Mouse (Mus musculus): Measurements from ENCODE around the gene Rpl10a.
"Not testable (repeated sequence)": the region's sequence is repeated elsewhere in the genome, so short reads cannot be mapped to it uniquely, and the experiment has no call there.

Gene Rpl10a

GRCm38 (mm10) chr17:28308297-28309195, 19.7 kb upstream of the Rpl10a start:
- peak; percentile 93 for DNase-seq (ENCODE audit: low spot score)

DNA sequence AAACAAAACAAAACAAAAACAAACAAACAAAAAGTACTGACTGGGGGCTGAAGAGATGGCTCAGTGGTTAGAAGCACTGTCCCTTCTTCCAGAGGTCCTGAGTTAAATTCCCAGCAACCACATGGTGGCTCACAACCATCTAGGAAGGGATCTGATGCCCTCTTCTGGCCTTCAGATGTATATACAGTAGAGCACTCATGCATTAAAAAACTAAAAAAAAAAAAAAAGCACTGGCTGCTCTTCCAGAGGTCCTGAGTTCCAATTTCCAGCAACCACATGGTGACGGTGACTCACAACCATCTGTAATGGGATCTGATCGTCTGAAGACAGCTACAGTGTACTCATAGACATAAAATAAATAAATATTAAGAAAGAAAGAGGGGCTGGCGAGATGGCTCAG, 17.4 kb upstream of the Rpl10a start:
- DNase-seq (ENCODE audit: low spot score): no peak

DNA sequence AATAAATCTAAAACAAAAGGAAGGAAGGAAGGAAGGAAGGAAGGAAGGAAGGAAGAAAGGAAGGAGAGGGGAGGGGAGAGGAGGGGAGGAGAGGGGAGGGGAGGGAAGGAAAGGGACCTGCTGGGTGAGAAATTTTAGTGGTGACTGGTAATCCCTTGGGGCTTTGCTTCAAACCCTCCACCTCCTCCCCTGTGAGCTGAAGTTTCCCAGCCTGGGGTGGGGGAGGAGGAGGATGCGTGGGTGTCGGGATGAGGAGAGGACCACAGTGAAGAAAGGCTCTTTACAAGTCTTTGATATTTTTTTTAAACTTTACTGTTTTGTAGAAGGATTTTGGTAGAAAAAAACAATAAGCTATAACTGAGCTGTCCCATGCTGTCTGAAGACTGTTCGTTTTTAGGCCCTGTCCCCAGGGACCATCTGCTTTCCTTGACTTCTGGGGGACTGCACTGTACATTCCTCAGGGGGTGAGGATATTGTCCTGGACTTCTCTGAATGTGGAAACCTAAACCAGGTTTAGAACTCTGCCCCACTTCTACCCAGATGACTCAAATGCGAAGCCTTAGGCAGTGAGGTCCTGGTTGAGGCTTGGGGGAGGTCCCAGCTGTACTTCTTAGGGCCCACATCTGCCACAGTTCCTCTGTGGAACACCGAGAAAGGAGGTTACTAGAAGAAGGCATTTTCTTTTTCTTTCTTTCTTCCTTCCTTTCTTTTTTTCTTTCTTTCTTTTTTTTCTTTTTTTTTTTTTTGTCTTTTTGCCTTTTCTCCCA, 16.7 kb upstream of the Rpl10a start:
- DNase-seq (ENCODE audit: low spot score): no peak

DNA sequence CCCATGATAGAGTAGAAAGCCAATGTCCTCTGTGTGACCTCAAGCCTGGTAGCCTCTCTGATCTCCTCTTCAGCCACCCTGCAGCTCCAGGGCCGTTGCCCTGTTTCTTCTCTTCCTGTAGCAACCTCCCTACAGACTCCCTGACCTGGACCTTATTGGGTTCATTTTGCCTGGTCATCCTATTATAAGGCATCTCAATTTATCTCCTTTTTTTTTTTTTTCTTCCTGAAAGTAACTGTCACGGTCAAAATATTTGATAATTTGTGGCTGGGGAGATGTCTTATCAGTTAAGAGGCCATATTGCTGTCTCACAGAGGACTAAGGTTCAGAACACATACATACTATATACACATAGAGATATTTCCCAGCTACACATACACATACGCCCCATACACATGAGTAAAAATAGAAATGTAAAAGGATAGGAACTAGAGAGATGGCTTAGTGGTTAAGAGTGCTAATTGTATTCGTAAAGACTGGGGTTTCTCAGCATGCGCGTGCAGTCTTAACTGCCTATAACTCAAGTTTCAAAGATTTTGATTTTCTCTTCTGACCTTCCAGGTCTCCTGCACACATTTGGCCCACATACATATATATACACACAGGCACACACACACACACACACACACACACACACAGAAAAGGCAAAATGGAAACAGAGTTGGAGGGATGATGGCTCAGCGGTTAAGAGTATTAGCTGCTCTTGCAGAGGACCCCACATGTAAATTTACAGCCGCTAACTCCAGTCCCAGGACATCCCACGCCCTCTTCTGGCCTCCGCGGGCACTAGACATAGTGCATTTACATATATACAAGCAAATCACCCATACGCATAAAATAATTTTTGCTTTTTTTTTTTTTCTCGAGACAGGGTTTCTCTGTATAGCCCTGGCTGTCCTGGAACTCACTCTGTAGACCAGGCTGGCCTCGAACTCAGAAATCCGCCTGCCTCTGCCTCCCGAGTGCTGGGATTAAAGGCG, 15.7 kb upstream of the Rpl10a start:
- no peak for DNase-seq (ENCODE audit: low spot score)

DNA sequence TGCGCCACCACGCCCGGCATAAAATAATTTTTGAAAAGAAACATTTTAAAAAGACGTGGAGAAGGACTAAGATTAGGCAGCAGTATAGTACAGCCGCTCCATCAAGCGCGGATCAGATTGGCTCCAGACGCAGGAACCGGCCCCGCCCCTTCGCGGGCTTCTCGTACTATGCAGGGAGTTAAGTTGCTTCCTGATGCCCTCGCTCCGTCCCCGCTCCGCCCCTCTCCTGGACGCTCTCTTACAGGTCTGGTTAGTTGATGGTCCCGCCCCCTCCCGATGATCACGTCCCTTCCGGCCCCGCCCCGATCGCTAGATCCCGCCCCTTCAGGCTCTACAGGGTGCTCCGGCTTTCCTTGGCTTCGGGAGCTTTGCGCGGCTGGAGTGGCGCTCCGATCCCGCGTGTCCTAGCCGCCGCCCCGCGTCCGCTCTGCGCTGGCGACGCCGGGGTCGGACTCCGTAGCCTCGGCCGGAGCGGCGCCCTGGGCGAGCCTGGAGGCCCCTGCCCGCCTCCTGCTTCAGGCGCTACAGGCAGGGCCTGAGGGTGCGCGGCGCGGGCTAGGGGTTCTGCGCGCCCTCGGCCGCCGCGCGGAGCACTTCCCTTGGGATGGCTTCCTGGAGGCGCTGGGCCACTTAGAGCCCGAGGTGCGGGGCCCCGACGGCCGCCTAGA, 14.9 kb upstream of the Rpl10a start, which contains the start of gene Fance:
TSS of gene Fance (plus strand) at position 308 of the 668 bp plus-strand sequence.
- peak; percentile 96 for DNase-seq (ENCODE audit: low spot score)

- no peak for DNase-seq (ENCODE audit: low spot score)
These were observed 14.4 kb upstream of the Rpl10a start for GRCm38 (mm10) chr17:28313880-28314225.

DNA sequence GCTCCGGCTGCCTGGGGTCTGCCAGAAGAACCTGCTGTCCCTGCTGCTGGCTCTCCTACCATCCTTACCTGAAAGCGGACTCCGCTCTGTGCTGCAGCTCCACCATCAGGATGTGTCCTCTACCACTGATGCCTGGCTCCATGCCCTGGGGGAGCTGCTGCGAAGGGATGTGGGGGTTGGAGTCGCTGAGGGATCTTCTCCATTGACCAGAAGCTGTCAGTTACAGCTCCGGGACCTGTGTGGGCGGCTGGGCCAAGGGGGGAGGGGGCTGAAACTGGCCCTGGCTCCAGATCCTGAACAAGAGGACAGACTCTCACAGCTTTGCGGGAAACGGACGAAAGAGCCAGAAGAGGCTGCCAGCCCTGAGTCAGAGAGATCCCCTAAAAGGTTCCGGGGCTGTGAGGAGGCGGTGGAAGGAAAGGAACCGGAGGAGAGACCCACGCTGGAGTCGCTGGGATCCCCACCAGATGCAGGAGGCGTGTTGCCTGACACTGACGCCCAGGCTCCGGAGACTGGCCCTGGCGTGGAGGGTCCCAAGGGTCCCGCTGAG, 12.6 kb upstream of the Rpl10a start:
- DNase-seq (ENCODE audit: low spot score): no peak

- DNase-seq (ENCODE audit: low spot score): no peak
These were observed 11.8 kb upstream of the Rpl10a start for GRCm38 (mm10) chr17:28316476-28316875.

DNA sequence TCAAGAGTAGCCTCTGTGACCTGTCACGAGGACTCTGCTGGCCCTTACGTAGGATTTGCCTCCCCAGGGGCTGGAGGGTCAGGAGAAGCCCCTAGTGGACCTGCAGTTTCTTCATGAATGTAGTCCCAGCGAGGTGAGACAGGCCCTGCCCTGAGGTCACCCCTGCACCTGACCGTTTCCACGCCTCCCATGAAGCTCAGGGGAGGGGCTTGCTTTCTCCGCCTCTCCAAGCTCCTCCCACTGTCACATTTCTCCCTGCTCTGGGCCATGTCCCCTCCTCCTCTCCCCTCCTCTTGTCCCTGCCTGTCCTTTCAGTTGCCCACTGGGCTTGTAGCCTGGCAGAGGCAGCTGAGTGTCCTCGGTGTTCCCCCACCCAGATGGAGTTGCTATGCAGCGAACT, 11.2 kb upstream of the Rpl10a start:
- DNase-seq (ENCODE audit: low spot score): no peak

DNA sequence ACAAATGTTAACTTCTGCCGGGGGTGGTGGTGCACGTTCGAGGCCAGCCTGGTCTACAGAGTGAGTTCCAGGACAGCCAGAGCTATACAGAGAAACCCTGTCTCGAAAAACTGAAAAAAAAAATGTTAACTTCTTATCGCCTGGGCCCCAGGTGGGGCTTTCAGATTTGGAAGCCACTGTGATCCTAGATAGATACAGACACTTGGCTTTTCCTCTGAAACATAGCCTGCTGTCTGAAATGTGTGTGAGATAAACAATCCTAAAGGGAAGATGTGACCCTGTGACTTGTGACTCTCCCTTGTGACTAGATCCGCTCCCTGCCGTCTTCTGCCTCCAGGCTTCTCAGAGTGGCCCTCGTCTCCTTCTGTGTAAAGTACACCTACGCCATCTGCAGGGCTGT, 10.5 kb upstream of the Rpl10a start:
- DNase-seq (ENCODE audit: low spot score): no peak

DNA sequence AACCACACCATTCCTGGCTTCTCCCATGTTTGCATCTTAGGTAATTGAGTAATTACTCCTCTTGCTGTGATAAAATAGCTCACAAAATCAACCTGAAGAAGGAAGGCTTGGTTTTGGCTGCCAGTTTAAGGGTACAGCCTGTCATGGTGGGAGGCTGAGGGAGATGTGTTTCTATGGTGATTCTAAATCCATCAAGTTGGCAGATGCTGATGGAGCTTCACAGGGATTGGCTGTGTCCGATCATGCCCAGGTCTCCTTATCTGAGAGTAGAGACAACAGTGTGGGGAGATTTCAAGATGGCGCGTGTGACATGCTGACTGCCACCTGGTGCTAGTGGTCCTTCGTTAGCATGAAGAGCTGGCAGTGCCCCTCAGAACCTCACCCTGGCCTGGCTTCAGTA, 6.6 kb upstream of the Rpl10a start:
- no peak for DNase-seq (ENCODE audit: low spot score)

DNA sequence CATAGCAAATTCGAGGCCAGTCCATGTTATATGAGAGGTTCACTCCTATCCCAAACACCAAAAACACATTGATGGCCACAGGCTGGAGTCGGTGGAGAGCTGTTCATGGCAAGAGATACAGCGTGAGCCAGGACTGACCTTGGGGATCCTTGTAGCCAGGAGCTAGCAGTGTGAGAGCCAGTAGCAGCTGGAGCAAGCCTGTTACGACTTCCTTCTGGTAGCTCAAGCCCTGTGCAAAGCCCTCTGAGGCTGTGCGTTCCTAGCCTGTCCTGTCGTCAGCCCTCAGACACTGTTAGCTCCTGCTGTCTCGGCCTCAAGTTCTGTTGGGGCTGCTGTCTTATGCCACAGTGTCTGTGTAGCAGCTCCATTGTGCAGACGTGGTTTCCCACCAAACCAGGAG, 4.5 kb upstream of the Rpl10a start:
- no peak for DNase-seq (ENCODE audit: low spot score)

DNA sequence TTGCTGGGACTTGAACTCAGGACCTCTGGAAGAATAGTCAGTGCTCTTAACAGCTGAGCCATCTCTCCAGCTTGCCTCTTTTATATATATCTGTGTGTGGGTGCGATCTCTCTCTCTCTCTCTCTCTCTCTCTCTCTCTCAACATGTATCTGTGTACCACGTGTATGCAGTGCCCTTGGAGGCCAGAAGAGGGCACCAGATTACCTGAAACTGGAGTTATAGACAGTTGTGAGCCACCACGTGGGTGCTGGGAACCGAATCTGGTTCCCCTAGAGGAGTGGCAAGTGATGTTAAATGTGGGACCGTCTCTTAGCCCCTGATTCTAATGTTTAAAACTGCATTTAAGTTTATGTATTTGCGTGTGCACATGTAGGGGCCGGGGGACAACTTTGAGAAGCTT, 3.9 kb upstream of the Rpl10a start:
- DNase-seq (ENCODE audit: low spot score): not testable (repeated sequence)

- DNase-seq (ENCODE audit: low spot score): no peak
These were observed 2.5 kb upstream of the Rpl10a start for GRCm38 (mm10) chr17:28325751-28326150.

- no peak for DNase-seq (ENCODE audit: low spot score)
These were observed 1.3 kb upstream of the Rpl10a start for GRCm38 (mm10) chr17:28326951-28327350.

- peak; percentile 55 for DNase-seq (ENCODE audit: low spot score)
These were observed 472 bp upstream of the Rpl10a start for GRCm38 (mm10) chr17:28327673-28328325.

GRCm38 (mm10) chr17:28328946-28329345, 675 bp downstream of the Rpl10a start:
- no peak for DNase-seq (ENCODE audit: low spot score)

GRCm38 (mm10) chr17:28329503-28330231, 1.4 kb downstream of the Rpl10a start:
- DNase-seq (ENCODE audit: low spot score): no peak

- no peak for DNase-seq (ENCODE audit: low spot score)
These were observed 1.9 kb downstream of the Rpl10a start for GRCm38 (mm10) chr17:28330232-28330546.

DNA sequence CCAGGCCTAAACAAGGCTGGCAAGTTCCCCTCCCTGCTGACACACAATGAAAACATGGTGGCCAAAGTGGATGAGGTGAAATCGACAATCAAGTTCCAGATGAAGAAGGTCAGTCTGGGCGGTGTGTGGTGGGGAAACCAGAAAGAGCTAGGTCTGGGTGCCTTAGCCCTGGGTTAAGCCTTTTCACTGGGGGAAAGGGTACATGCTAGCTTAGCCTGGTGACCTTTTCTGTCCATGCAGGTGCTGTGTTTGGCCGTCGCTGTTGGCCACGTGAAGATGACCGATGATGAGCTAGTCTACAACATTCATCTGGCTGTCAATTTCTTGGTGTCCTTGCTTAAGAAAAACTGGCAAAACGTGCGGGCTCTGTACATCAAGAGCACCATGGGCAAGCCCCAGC, 2.3 kb downstream of the Rpl10a start:
- DNase-seq (ENCODE audit: low spot score): not testable (repeated sequence)
